Mouse (Mus musculus) naive thymus-derived CD4-positive, alpha-beta T cell, adult 2 months (primary cell): ENCODE data around the gene Rps27a.

ENCODE experiments used
- DNase-seq: peaks from one replicate; pipeline ENCODE4 v3.0.0-alpha.2; 2011; ENCODE audit warnings: low read depth

The Rps27a gene

DNA sequence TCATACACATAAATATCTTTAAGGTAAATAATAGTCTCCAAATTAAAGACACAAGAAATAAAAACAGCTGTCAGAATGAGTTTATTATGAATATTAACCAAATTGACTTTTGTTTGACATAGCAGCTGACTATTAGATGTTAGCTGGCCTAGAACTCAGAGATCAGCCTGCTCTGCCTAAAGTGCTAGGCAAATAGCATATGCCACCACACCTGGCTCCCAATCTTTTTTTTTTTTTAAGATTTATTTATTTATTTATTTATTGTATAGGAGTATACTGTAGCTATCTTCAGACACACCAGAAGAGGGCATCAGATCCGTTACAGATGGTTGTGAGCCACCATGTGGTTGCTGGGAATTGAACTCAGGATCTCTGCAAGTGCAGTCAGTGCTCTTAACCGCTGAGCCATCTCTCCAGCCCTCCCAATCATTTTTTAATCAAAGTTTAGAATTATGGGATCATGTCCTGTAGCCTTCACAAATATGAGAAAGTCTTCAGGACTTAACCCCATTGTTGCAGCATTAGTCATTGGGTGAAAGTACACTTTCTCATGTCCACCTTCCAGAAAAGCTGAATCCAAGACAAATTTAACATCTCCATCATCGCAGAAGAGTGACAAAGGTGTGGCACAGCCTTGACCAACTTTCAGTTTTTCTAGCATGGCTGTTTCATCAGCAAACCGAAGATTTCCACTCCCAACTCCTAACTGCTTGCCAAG is 34.9 kb downstream of the Rps27a start:
- no peak for DNase-seq

DNA sequence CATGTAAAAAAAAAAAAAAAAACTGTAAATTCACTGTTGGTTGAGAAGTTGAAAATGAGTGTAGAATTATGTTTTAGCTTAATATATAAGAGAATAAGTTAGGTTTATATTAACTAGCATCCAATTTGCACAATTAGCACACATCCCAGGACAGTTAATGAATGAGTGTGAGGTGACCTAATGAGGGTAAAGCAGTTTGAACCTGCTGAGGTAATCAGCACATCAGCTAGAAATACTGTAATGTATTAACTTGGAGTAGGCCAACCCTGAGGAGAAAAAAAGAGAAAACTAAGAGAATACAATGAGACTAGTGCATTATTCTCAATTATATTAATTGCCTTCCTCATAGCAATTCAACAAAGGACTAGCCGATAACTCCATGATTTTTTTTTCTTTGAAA is 38.5 kb downstream of the Rps27a start:
- DNase-seq: no peak

DNA sequence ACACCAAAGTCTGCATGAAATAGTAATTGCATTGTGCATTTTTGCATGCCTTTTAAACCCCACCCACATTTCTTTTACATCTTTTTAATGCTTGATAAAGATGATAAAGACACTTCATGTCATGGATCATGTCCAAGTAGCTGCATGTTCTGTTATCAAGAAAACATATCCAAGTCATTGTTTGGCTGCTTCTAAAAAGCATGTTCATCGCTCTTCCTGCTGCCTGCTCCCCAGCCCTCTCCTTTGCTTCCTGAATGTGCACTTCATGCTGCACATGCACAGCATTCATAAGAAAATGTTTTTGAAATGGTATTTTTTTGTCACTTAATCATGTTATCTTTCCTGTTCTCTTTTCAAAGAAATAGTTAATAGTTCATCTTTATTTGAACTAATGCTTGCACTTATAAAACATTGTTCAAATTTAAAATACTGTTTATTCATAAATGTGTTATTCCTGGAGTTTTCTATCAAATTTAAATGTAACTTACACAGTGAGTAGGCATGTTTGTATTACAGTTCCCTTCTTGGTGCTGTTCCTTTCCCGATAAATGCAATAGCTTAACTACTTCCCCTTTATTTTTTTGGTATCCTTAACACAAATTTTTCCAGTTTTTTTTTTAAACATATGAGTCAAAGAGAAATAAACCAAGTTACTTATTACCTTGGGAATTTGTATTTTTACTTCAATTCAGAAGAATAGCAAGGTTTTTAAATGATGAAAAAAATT is 42.8 kb downstream of the Rps27a start:
- no peak for DNase-seq

DNA sequence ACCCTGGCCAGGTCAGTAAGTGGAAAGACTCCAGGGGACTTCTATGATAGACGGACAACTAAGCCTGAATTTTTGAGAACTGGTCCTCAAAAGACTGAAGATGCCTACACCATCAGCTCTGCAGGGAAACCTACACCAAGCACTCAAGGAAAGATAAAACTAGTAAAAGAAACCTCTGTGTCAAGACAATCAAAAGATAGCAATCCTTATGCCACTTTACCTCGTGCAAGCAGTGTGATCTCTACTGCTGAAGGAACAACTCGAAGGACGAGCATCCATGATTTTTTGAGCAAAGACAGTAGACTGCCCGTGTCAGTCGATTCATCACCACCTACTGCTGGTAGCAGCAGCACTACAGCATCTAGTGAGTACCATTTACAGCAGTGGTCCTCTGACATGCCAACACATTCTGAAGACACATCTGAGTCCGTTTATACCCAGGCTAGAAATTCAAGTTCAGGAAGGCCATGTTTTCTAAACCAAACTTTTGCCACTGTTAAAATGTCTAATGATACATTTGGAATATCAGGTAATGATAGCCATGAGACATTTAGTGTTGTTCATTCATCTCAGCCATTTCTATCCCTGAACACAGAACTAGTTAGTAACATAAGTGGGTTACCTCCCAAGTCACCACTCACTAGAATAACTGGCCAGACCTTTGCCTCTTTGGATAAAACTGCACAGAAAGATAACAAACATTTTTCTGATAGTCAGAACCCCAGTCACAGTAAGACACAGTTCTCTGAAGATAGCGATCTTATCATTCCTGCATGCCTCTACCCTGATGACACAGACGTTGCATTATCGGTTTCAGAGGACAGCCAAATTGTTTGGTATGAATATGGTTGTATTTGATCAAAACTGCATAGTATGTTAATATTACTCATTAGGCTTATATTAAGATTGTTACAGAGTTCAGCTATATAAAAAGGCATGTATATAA is 43.7 kb downstream of the Rps27a start:
- DNase-seq: no peak

DNA sequence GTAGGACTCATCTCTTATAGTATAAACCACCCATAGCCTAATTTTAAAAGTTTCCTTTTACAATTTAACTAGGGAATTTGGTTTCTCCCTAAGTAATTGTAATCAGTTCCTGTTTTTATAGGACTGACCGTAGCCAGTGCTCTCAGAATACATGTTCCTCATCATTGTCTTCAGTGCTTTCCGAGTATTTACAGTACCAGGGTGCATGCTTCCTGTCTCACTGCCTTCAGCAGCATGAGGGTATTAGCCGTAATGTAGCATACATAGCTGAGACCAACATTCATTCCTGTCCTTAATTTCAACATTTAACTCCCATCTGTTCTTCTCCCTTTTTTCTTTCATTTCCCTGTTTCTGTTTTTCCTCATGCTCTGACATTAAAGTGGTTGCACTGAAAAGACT is 50.9 kb downstream of the Rps27a start:
- no peak for DNase-seq
